Mouse (Mus musculus): ENCODE measurements at regions not wholly inside any gene's neighbourhood (a gene's known extent, or its start where the extent isn't known, plus 50 kb on each side); places are given as distances from the start of the nearest gene placed in this dataset.

GRCm38 (mm10) chr15:67357867-67358266 lies 857.2 kb upstream of the Lrrc6 start:
- Histone ChIP-seq H3K4me3 (replicated peaks in 1 of 3; ENCODE audit: low read depth in 2 of 3, low read length in 2 of 3, poor library complexity in 1 of 3) (no peak overlapping the region), H3K27me3 (replicated peaks) (no peaks in the 10 kb centered on the region), H3K36me3 (replicated peaks in 1 of 2; ENCODE audit: control insufficient read depth in 1 of 2, insufficient read depth in 1 of 2, low read length in 1 of 2) (no peaks in the 10 kb centered on the region), H3K9me3 (replicated peaks; ENCODE audit: low read length) (no peaks in the 10 kb centered on the region), H3K4me1 (ENCODE audit: control insufficient read depth in 1 of 2, insufficient read depth in 2 of 2) (0 out of 4 replicates have a peak, but pooled peaks cover 0 to 9% of the 10 kb centered on the region in 2 experiments), H3K4me2 (ENCODE audit: insufficient read depth, low read depth, poor library complexity, severe bottlenecking) (no peak overlapping the region), H3K27ac (ENCODE audit: insufficient read depth, low read depth) (no peak overlapping the region), H3K9ac (ENCODE audit: insufficient read depth, low read depth) (no peak overlapping the region), H3K79me2 (replicated peaks; ENCODE audit: control insufficient read depth, extremely low read depth, insufficient read depth, poor library complexity, severe bottlenecking) (no peaks in the 10 kb centered on the region)
- DNase-seq (ENCODE audit: extremely low read depth) = no peak
- in situ Hi-C loops (cut with MboI; ENCODE audit: low pct_ligation_motif_present, low pct_unique_long_range_greater_than_20kb, low sequenced_read_pairs) (no loop called here), dilution Hi-C loops (cut with MboI; ENCODE audit: extremely low pct_ligation_motif_present, extremely low pct_unique_long_range_greater_than_20kb, low sequenced_read_pairs) (no loop called here)
- TF ChIP-seq JUND (conservative IDR thresholded peaks at IDR 0.05; ENCODE audit: low read depth, low read length) (no peak), SIN3A (IDR thresholded peaks at IDR 0.05; ENCODE audit: low read length) (no peak), POLR2AphosphoS2 (IDR thresholded peaks at IDR 0.05; ENCODE audit: low read depth, low read length) (no peak), NRF1 (IDR thresholded peaks at IDR 0.05; ENCODE audit: low read depth, low read length) (no peak), RCOR1 (conservative IDR thresholded peaks at IDR 0.05; ENCODE audit: low read depth, low read length) (no peak), CHD2 (IDR thresholded peaks at IDR 0.05; ENCODE audit: low read length) (no peak), JUN (IDR thresholded peaks at IDR 0.05; ENCODE audit: insufficient read depth, low read depth, low read length) (no peak), MAZ (IDR thresholded peaks at IDR 0.05; ENCODE audit: low read depth, low read length) (no peak), CHD1 (IDR thresholded peaks at IDR 0.05; ENCODE audit: low read depth, low read length) (no peak), HCFC1 (IDR thresholded peaks at IDR 0.05; ENCODE audit: low read depth, low read length) (no peak), BHLHE40 (IDR thresholded peaks at IDR 0.05; ENCODE audit: low read depth, low read length) (no peak), MXI1 (IDR thresholded peaks at IDR 0.05; ENCODE audit: low read depth, low read length) (no peak), MYC (IDR thresholded peaks at IDR 0.05; ENCODE audit: low read depth, low read length) (no peak)

- Histone ChIP-seq H3K36me3 (replicated peaks in 1 of 2; ENCODE audit: control insufficient read depth in 1 of 2, insufficient read depth in 1 of 2, low read length in 1 of 2) (no peaks in the 10 kb centered on the region), H3K27me3 (replicated peaks) (no peaks in the 10 kb centered on the region), H3K4me1 (ENCODE audit: control insufficient read depth in 1 of 2, insufficient read depth in 2 of 2) (0 out of 4 replicates have a peak, but pooled peaks cover 0 to 4% of the 10 kb centered on the region in 2 experiments), H3K27ac (ENCODE audit: insufficient read depth, low read depth) (no peak overlapping the region), H3K9me3 (replicated peaks; ENCODE audit: low read length) (no peaks in the 10 kb centered on the region), H3K4me3 (replicated peaks in 1 of 3; ENCODE audit: low read depth in 2 of 3, low read length in 2 of 3, poor library complexity in 1 of 3) (no peak overlapping the region), H3K79me2 (replicated peaks; ENCODE audit: control insufficient read depth, extremely low read depth, insufficient read depth, poor library complexity, severe bottlenecking) (no peaks in the 10 kb centered on the region), H3K4me2 (ENCODE audit: insufficient read depth, low read depth, poor library complexity, severe bottlenecking) (no peak overlapping the region), H3K9ac (ENCODE audit: insufficient read depth, low read depth) (no peak overlapping the region)
- dilution Hi-C loops (cut with MboI; ENCODE audit: extremely low pct_ligation_motif_present, extremely low pct_unique_long_range_greater_than_20kb, low sequenced_read_pairs) = no loop called here
- no peak for TF ChIP-seq BHLHE40 (IDR thresholded peaks at IDR 0.05; ENCODE audit: low read depth, low read length)
- TF ChIP-seq MAZ (IDR thresholded peaks at IDR 0.05; ENCODE audit: low read depth, low read length) = no peak
- TF ChIP-seq POLR2A (IDR thresholded peaks at IDR 0.05; ENCODE audit: low read depth, low read length) = no peak
- no peak for TF ChIP-seq MAX (IDR thresholded peaks at IDR 0.05; ENCODE audit: low read length)
- TF ChIP-seq PAX5 (IDR thresholded peaks at IDR 0.05; ENCODE audit: low read length) = no peak
- no peak for TF ChIP-seq KAT2A (IDR thresholded peaks at IDR 0.05; ENCODE audit: insufficient replicate concordance, low read length)
- no peak for TF ChIP-seq IRF4 (IDR thresholded peaks at IDR 0.05; ENCODE audit: low read depth, low read length)
- TF ChIP-seq E2F4 (IDR thresholded peaks at IDR 0.05; ENCODE audit: insufficient replicate concordance, low read depth, low read length) = no peak
- TF ChIP-seq MEF2A (IDR thresholded peaks at IDR 0.05; ENCODE audit: borderline replicate concordance, low read depth, low read length) = no peak
- TF ChIP-seq USF1 (IDR thresholded peaks at IDR 0.05; ENCODE audit: low read depth, low read length) = no peak
- TF ChIP-seq ETS1 (conservative IDR thresholded peaks at IDR 0.05; ENCODE audit: low read depth, low read length) = no peak
- no peak for TF ChIP-seq RCOR1 (conservative IDR thresholded peaks at IDR 0.05; ENCODE audit: low read depth, low read length)
- DNase-seq (ENCODE audit: extremely low read depth) = no peak
- in situ Hi-C loops (cut with MboI; ENCODE audit: low pct_ligation_motif_present, low pct_unique_long_range_greater_than_20kb, low sequenced_read_pairs) = no loop called here
These were observed 854.6 kb upstream of the Lrrc6 start for GRCm38 (mm10) chr15:67355334-67355733.

Measured in CH12.LX (cell line).